Mouse (Mus musculus) CH12.LX (cell line): ENCODE results near the gene Dcaf4. TPM values are rescaled to one million over a fixed set of nuclear protein-coding genes. Genes with fewer than 3 reads are reported as not detected.

Source experiments
- DNase-seq: peaks from one replicate; pipeline ENCODE4 v3.0.0-alpha.2; 2013; ENCODE audit errors: extremely low read depth
- H3K27ac ChIP-seq: 2 replicates; pipeline ENCODE4 v1.5.1; 2012; ENCODE audit warnings: low read depth, mild to moderate bottlenecking, control low read depth, moderate library complexity; ENCODE audit not compliant: insufficient read depth
- H3K27me3 ChIP-seq: replicated peaks from 2 replicates; pipeline ENCODE3; 2012; ENCODE audit warnings: inconsistent platforms
- H3K36me3 ChIP-seq, 2 experiments: replicated peaks in 1 of 2; 2 replicates each; pipeline versions ENCODE3 to v1.6.1; 2012; ENCODE audit warnings: inconsistent platforms in 1 of 2, low read length in 1 of 2, mild to moderate bottlenecking in 1 of 2, mixed read lengths in 1 of 2, moderate library complexity in 1 of 2; ENCODE audit not compliant: control insufficient read depth in 1 of 2, insufficient read depth in 1 of 2
- H3K4me1 ChIP-seq, 2 experiments: 2 replicates each; pipeline ENCODE4 v1.6.1; 2012; ENCODE audit warnings: inconsistent platforms in 1 of 2, moderate library complexity in 1 of 2; ENCODE audit not compliant: insufficient read depth in 2 of 2, control insufficient read depth in 1 of 2
- H3K4me2 ChIP-seq: 2 replicates; pipeline ENCODE4 v1.6.1; 2012; ENCODE audit warnings: low read depth, mild to moderate bottlenecking, control low read depth; ENCODE audit not compliant: poor library complexity, insufficient read depth, severe bottlenecking
- H3K4me3 ChIP-seq, 3 experiments: fragments of 150-350 bp in 1 of 3; sonication (generic) in 1 of 3; replicated peaks in 1 of 3; 2 replicates each; pipeline versions ENCODE3 to v1.5.1; 2011 to 2012; ENCODE audit warnings: low read depth in 2 of 3, low read length in 2 of 3, mild to moderate bottlenecking in 2 of 3, moderate library complexity in 2 of 3, control low read depth in 1 of 3, improper control_type of control experiment in 1 of 3, inconsistent platforms in 1 of 3, mixed read lengths in 1 of 3; ENCODE audit not compliant: poor library complexity in 1 of 3
- H3K79me2 ChIP-seq: replicated peaks from 2 replicates; pipeline ENCODE4 v1.6.1; 2012; ENCODE audit warnings: mild to moderate bottlenecking, moderate library complexity; ENCODE audit not compliant: control insufficient read depth, poor library complexity, insufficient read depth, severe bottlenecking; ENCODE audit errors: extremely low read depth
- H3K9ac ChIP-seq: 2 replicates; pipeline ENCODE4 v1.6.1; 2012; ENCODE audit warnings: low read depth, mild to moderate bottlenecking, control low read depth, moderate library complexity; ENCODE audit not compliant: insufficient read depth
- H3K9me3 ChIP-seq: replicated peaks from 2 replicates; pipeline ENCODE3; 2012; ENCODE audit warnings: low read length, inconsistent platforms, mixed read lengths
- BHLHE40 ChIP-seq: IDR thresholded peaks from 2 replicates; pipeline ENCODE4 v1.6.1; 2011; ENCODE audit warnings: mild to moderate bottlenecking, low read depth, low read length, improper control_type of control experiment
- CHD1 ChIP-seq: IDR thresholded peaks from 2 replicates; pipeline ENCODE4 v1.6.1; 2012; ENCODE audit warnings: low read depth, low read length, improper control_type of control experiment, inconsistent platforms
- MAX ChIP-seq: IDR thresholded peaks from 2 replicates; pipeline ENCODE4 v1.6.1; 2011; ENCODE audit warnings: low read length, improper control_type of control experiment
- MYC ChIP-seq: IDR thresholded peaks from 2 replicates; pipeline ENCODE4 v1.6.1; 2011; ENCODE audit warnings: low read depth, mild to moderate bottlenecking, improper control_type of control experiment, low read length
- PAX5 ChIP-seq: IDR thresholded peaks from 2 replicates; pipeline ENCODE4 v1.6.1; 2012; ENCODE audit warnings: low read length, inconsistent platforms, mixed read lengths
- POLR2AphosphoS2 ChIP-seq: IDR thresholded peaks from 2 replicates; pipeline ENCODE4 v1.6.1; 2011; ENCODE audit warnings: low read depth, low read length, improper control_type of control experiment
- RCOR1 ChIP-seq: conservative IDR thresholded peaks from 2 replicates; pipeline ENCODE4 v1.6.1; 2012; ENCODE audit warnings: low read depth, mild to moderate bottlenecking, inconsistent platforms, low read length, improper control_type of control experiment
- SIN3A ChIP-seq: IDR thresholded peaks from 2 replicates; pipeline ENCODE4 v1.6.1; 2012; ENCODE audit warnings: low read length, improper control_type of control experiment, inconsistent platforms
- USF1 ChIP-seq: IDR thresholded peaks from 2 replicates; pipeline ENCODE4 v1.6.1; 2014; ENCODE audit warnings: low read depth, mild to moderate bottlenecking, inconsistent platforms, low read length, improper control_type of control experiment
- dilution Hi-C: fragments of 300-500 bp; cut with MboI; formaldehyde crosslinking; loops from 2 replicates; pipeline ENCODE4 v1.14.3; 2020; ENCODE audit warnings: low sequenced_read_pairs; ENCODE audit not compliant: extremely low pct_unique_long_range_greater_than_20kb, extremely low pct_ligation_motif_present
- in situ Hi-C: fragments of 300-500 bp; cut with MboI; formaldehyde crosslinking; loops from 3 replicates; pipeline ENCODE4 v1.14.3; 2019; ENCODE audit warnings: low sequenced_read_pairs, low pct_ligation_motif_present, low pct_unique_long_range_greater_than_20kb, mixed read lengths
- polyA plus RNA-seq: library from polyadenylated mRNA; unstranded; fragments of >175 nt; gene quantifications from 2 replicates; pipeline ENCODE4 v1.2.1, GENCODE M21; 2012; ENCODE audit warnings: low read depth; ENCODE audit not compliant: insufficient read length
- total RNA-seq, 2 experiments: library from RNA; depleted of rRNA; stranded (reverse); fragments of 300-350 nt in 1 of 2; fragments of >200 nt in 1 of 2; gene quantifications; 2 replicates each; pipeline ENCODE4 v1.2.3; 2012 to 2014

Gene Dcaf4
- total and polyA plus RNA-seq, 3 experiments: 17.3 to 23.6 (median 22.0) TPM

DNA sequence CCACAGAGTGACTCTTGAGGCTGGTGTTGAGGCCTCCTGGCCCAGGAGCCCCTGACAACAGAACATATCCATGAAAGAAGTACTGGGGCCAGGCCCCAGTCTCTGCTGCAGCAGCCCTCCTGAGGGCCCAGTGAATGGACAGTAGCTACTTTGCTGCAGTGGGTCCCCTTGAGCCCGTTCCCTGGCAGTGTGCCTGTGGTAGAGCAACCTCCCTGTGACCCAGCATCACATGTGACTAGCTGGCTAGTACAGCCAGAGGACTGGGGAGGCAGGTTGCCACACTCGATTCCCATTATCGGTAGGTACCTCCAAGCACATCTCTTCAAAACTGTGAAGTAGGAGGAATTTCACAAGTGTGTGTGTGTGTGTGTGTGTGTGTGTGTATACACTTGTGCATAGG, 12.7 kb downstream of the Dcaf4 start:
- no peak overlapping the region for H3K4me3 ChIP-seq
- H3K27me3 ChIP-seq: no peaks in the 10 kb centered on the region
- peaks cover 13 to 15% of the 10 kb centered on the region in 2 experiments for H3K4me1 ChIP-seq
- dilution Hi-C loops: no loop called here
- H3K79me2 ChIP-seq: no peaks in the 10 kb centered on the region
- TF ChIP-seq PAX5 (no peak), RCOR1 (no peak), SIN3A (no peak)
- no peaks in the 10 kb centered on the region for H3K9me3 ChIP-seq
- no peak overlapping the region for H3K9ac ChIP-seq
- H3K4me2 ChIP-seq: no peak overlapping the region
- in situ Hi-C loops: no loop called here
- DNase-seq: no peak
- H3K27ac ChIP-seq: no peak overlapping the region
- H3K36me3 ChIP-seq: peaks cover 21 to 84% of the 10 kb centered on the region in 2 experiments

DNA sequence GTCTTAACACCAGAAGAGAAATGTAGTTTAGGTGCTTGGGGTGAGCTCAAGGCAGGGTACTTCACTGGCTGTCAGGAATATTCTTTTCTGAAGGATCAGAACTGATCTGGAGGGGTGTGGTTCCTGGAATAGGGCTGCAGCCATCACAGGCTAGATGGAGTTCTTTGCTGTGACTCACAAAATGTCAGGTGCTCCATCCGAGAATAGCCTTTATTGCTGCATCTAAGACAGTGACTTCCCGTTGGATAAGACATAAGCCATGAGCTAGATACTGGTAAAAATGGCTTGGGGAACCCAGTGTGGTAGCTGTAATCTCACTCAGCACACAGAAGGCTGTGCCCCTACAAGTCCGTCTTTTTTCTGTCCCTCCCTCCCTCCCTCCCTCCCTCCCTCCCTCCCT, 13.9 kb downstream of the Dcaf4 start:
- no peaks in the 10 kb centered on the region for H3K79me2 ChIP-seq
- DNase-seq: no peak
- in situ Hi-C loops (no loop called here), dilution Hi-C loops (no loop called here)
- TF ChIP-seq MYC: no peak
- no peak for TF ChIP-seq PAX5
- TF ChIP-seq POLR2AphosphoS2: no peak
- TF ChIP-seq MAX: no peak
- no peak overlapping the region for H3K9ac ChIP-seq
- H3K4me1 ChIP-seq: peaks cover 13 to 15% of the 10 kb centered on the region in 2 experiments
- H3K4me3 ChIP-seq: no peak overlapping the region
- no peaks in the 10 kb centered on the region for H3K9me3 ChIP-seq
- H3K27ac ChIP-seq: no peak overlapping the region
- peaks cover 24 to 85% of the 10 kb centered on the region in 2 experiments for H3K36me3 ChIP-seq
- H3K4me2 ChIP-seq: no peak overlapping the region
- no peaks in the 10 kb centered on the region for H3K27me3 ChIP-seq

DNA sequence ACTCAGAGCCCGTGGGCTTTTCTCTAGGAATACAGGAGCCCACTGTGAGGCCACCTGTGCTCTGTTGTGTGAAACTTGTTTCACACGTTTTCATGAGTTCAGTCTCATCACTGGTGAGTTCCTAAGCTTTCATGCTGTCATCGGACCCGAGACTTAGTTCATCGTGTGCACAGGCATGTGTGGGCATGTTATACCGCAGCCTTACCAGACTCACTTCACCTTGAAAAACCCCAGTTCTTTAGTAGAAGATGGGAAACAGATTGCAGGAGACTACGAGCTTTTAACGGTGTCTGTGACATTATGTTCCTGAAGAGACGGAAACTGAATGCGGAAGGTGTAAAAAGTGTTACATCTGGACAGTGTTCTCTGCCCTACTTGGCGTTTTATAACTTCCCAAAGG, 15.2 kb downstream of the Dcaf4 start:
- 0 out of 2 replicates have a peak overlapping the region, but pooled peaks have one; percentile 18 for H3K4me2 ChIP-seq
- peak overlapping the region; percentile 55; the same call in 1 of the 2 replicates for H3K27ac ChIP-seq
- H3K27me3 ChIP-seq: no peaks in the 10 kb centered on the region
- peaks cover 33 to 89% of the 10 kb centered on the region in 2 experiments for H3K36me3 ChIP-seq
- H3K9me3 ChIP-seq: no peaks in the 10 kb centered on the region
- TF ChIP-seq USF1 (no peak), MYC (0 out of 2 replicates have a peak, but pooled peaks have one; percentile 41), BHLHE40 (peak; percentile 81), CHD1 (peak; percentile 94; the same call in 1 of the 2 replicates)
- TF ChIP-seq, all 38 proteins: peak for 3
- dilution Hi-C loops (no loop called here), in situ Hi-C loops (no loop called here)
- Histone ChIP-seq H3K4me3 (no peak overlapping the region), H3K79me2 (no peaks in the 10 kb centered on the region), H3K9ac (0 out of 2 replicates have a peak overlapping the region, but pooled peaks have one; percentile 33), H3K4me1 (peaks cover 10 to 13% of the 10 kb centered on the region in 2 experiments)
- no peak for DNase-seq
